ENCODE assay signal across 22 mouse cellular contexts in the genomic region with DNA sequence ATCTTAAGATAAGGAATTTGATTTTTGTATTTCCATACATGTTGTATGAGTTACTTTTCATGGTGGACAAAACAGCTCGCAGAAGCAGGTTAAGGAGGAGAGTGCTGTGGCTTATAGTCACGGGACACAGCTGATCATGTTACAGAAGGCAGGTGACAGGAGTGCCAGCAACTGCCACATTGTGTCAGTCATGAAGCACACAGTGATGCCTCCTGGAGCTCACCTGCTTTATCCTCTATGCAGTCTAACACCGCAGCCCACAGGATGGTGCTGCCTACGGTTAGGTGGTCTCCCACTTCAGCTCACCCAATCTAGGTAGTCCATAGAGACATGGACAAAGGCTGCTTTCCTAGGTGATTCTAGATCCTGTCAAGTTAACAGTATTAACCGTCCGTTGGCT. TPM values are rescaled to one million over a fixed set of nuclear protein-coding genes. Genes with fewer than 3 reads are reported as not detected.
DNase-seq lines count a peak whose midpoint lies in the region; ATAC-seq and TF ChIP-seq lines count a peak whose summit lies in the region.
"Had no signal": no experiment of that assay in that cellular context is flagged by ENCODE, and none has a peak within 500 bp of the region (broad histone marks: within the 10 kb centered on the region; RNA-seq: fewer than 3 reads in every experiment).

No protein-coding gene starts in this region.

- H3K4me3 ChIP-seq in left cerebral cortex, adult 2 months: no peak overlapping the region
- H3K4me3 ChIP-seq: limb, embryonic 10.5 days; liver, embryonic 15.5 days; midbrain, embryonic 12.5 days had no signal

- peak; percentile 75 for ATAC-seq in CD4-positive, CD25-positive, alpha-beta regulatory T cell, adult 4 months
- 0 out of 2 replicates have a peak, but pooled peaks have one; percentile 7 for ATAC-seq in megakaryocyte, adult 5-6 weeks (ENCODE audit: poor library complexity, severe bottlenecking)
- ATAC-seq: forebrain, postnatal 0 days; hindbrain, embryonic 16.5 days; lung, postnatal 0 days had no signal

- peak; percentile 50 for DNase-seq in CD4-positive, CD25-positive, alpha-beta regulatory T cell, adult 2 months (ENCODE audit: low read depth, low spot score)
- DNase-seq in thymus, postnatal 14 days: peak; percentile 45
- no peak for DNase-seq in kidney, adult 8-10 months
- DNase-seq in spleen, postnatal 10 days (ENCODE audit: low spot score in 2 of 2): no peak
- DNase-seq in left cerebral cortex, adult 2 months (ENCODE audit: extremely low spot score in 1 of 2, low spot score in 2 of 2): no peak
- DNase-seq: adrenal gland, adult 2 months; cerebellum, adult 11-12 months; cerebellum, postnatal 10 days; forebrain, postnatal 0 days; gastrocnemius, postnatal 25 days; kidney, adult 11 months; kidney, postnatal 10 days; liver; right cerebral cortex, postnatal 14 days had no signal

- intact Hi-C loops in left cerebral cortex, adult 2 months (cut with DNase I): no loop called here

- no peak for TF ChIP-seq CTCF in left cerebral cortex, adult 2 months (IDR thresholded peaks at IDR 0.05)

- no peak overlapping the region for H3K27ac ChIP-seq in left cerebral cortex, adult 2 months
- H3K27ac ChIP-seq: limb, embryonic 10.5 days; liver, embryonic 15.5 days; macrophage; midbrain, embryonic 12.5 days had no signal

RNA-seq across cellular contexts. Expression of a gene that starts 11.4 kb away (rescaled TPM):
- polyA plus RNA-seq in CD4-positive, CD25-positive, alpha-beta regulatory T cell, adult 4 months (2017; shearing (Covaris generic)): 10 to 100 TPM; 83.5 to 84.1 TPM
- 12.5 and 12.8 TPM in 2 replicates for total RNA-seq in megakaryocyte, adult 5-6 weeks (2015)
- total RNA-seq in megakaryocyte, adult 5-6 weeks (2017): 7.0 and 9.1 TPM in 2 replicates
- total RNA-seq in left cerebral cortex, adult 2 months (2021): 10 to 100 TPM; 38.5 to 40.2 TPM

Comparison
In these comparisons a context has a peak if more than half of its experiments do, and no peak if none do; other contexts are left out.
1. DNase-seq: peak in CD4-positive, CD25-positive, alpha-beta regulatory T cell, adult 2 months (single experiment) and thymus, postnatal 14 days (single experiment); none in kidney, adult 8-10 months (0 of 2), spleen, postnatal 10 days (0 of 2) and left cerebral cortex, adult 2 months (0 of 2).